Mouse (Mus musculus): ENCODE data around the gene Ccsap. TPM values are rescaled to one million over a fixed set of nuclear protein-coding genes. Genes with fewer than 3 reads are reported as not detected.

Ccsap gene
- polyA plus RNA-seq, 1 experiment from 2014 or later = 2.3 TPM

- Histone ChIP-seq H3K27me3 (replicated peaks; ENCODE audit: control insufficient read depth, insufficient read depth, low read length) (peaks cover 49% of the 10 kb centered on the region), H3K27ac (ENCODE audit: low read length) (no peak within 1 kb of the TSS), H3K36me3 (ENCODE audit: control insufficient read depth, insufficient read depth, low read length) (no peaks in the 10 kb centered on the region), H3K4me2 (ENCODE audit: low read depth, low read length) (no peak within 1 kb of the TSS), H3K4me3 (ENCODE audit: low read length) (no peak within 1 kb of the TSS), H3K9me3 (ENCODE audit: control insufficient read depth, low read length) (no peaks in the 10 kb centered on the region), H3K4me1 (ENCODE audit: control insufficient read depth, insufficient read depth, low read length) (peaks cover 10% of the 10 kb centered on the region), H3K9ac (ENCODE audit: low read depth, low read length) (no peak within 1 kb of the TSS)
- WGBS = 24% methylated on average over 15 of the region's 15 CpGs
- peak; percentile 43; the same call in 1 of the 2 replicates for ATAC-seq
These were observed 34.6 kb upstream of the Ccsap start, which contains the start of gene Acta1 for GRCm38 (mm10) chr8:123894502-123895097. Acta1 (minus strand) TSS chr8:123894751.

- no peaks in the 10 kb centered on the region for H3K9me3 ChIP-seq (ENCODE audit: control insufficient read depth, low read length)
- no peak overlapping the region for H3K4me3 ChIP-seq (ENCODE audit: low read length)
- no peak overlapping the region for H3K27ac ChIP-seq (ENCODE audit: low read length)
- no peaks in the 10 kb centered on the region for H3K36me3 ChIP-seq (ENCODE audit: control insufficient read depth, insufficient read depth, low read length)
- H3K4me1 ChIP-seq (ENCODE audit: control insufficient read depth, insufficient read depth, low read length) = peaks cover 10% of the 10 kb centered on the region
- WGBS = 76% methylated on average over 11 of the region's 11 CpGs
- H3K9ac ChIP-seq (ENCODE audit: low read depth, low read length) = no peak overlapping the region
- no peak for ATAC-seq
- no peak overlapping the region for H3K4me2 ChIP-seq (ENCODE audit: low read depth, low read length)
- H3K27me3 ChIP-seq (replicated peaks; ENCODE audit: control insufficient read depth, insufficient read depth, low read length) = peaks cover 49% of the 10 kb centered on the region
These were observed 33.4 kb upstream of the Ccsap start for GRCm38 (mm10) chr8:123893413-123893812.

DNA sequence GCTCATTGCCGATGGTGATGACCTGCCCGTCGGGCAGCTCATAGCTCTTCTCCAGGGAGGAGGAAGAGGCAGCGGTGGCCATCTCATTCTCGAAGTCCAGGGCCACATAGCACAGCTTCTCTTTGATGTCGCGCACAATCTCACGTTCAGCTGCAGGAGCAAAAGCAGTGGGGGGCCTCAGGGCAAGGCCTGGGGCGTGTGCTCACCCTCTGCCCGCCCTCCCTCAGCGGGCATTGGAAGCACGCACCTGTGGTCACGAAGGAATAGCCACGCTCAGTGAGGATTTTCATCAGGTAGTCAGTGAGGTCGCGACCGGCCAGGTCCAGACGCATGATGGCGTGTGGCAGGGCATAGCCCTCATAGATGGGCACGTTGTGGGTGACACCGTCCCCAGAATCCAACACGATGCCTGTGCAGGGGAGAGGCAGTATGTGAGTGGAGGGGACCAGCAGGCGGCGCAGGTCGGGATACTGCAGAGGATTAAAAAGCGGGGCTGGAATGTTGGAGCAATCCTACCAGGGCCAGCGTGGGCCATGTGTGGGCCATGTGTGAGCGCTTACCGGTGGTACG is 32.7 kb upstream of the Ccsap start:
- no peaks in the 10 kb centered on the region for H3K9me3 ChIP-seq (ENCODE audit: control insufficient read depth, low read length)
- no peak for ATAC-seq
- 0 out of 2 replicates have a peak overlapping the region, but pooled peaks have one; percentile 31 for H3K4me3 ChIP-seq (ENCODE audit: low read length)
- H3K4me1 ChIP-seq (ENCODE audit: control insufficient read depth, insufficient read depth, low read length) = peaks cover 10% of the 10 kb centered on the region
- peaks cover 49% of the 10 kb centered on the region for H3K27me3 ChIP-seq (replicated peaks; ENCODE audit: control insufficient read depth, insufficient read depth, low read length)
- H3K9ac ChIP-seq (ENCODE audit: low read depth, low read length) = no peak overlapping the region
- H3K36me3 ChIP-seq (ENCODE audit: control insufficient read depth, insufficient read depth, low read length) = no peaks in the 10 kb centered on the region
- no peak overlapping the region for H3K4me2 ChIP-seq (ENCODE audit: low read depth, low read length)
- 13% methylated on average over 30 of the region's 30 CpGs for whole genome bisulfite sequencing
- no peak overlapping the region for H3K27ac ChIP-seq (ENCODE audit: low read length)

GRCm38 (mm10) chr8:123891883-123892585 is 32.0 kb upstream of the Ccsap start:
- Histone ChIP-seq H3K4me2 (ENCODE audit: low read depth, low read length) (peak overlapping the region; percentile 43), H3K27ac (ENCODE audit: low read length) (no peak overlapping the region), H3K9ac (ENCODE audit: low read depth, low read length) (no peak overlapping the region), H3K9me3 (ENCODE audit: control insufficient read depth, low read length) (no peaks in the 10 kb centered on the region), H3K36me3 (ENCODE audit: control insufficient read depth, insufficient read depth, low read length) (no peaks in the 10 kb centered on the region), H3K4me1 (ENCODE audit: control insufficient read depth, insufficient read depth, low read length) (peaks cover 10% of the 10 kb centered on the region), H3K4me3 (ENCODE audit: low read length) (peak overlapping the region; percentile 31), H3K27me3 (replicated peaks; ENCODE audit: control insufficient read depth, insufficient read depth, low read length) (peaks cover 49% of the 10 kb centered on the region)
- ATAC-seq = no peak; the same call in 1 of the 2 replicates
- WGBS = 1% methylated on average over 49 of the region's 49 CpGs

DNA sequence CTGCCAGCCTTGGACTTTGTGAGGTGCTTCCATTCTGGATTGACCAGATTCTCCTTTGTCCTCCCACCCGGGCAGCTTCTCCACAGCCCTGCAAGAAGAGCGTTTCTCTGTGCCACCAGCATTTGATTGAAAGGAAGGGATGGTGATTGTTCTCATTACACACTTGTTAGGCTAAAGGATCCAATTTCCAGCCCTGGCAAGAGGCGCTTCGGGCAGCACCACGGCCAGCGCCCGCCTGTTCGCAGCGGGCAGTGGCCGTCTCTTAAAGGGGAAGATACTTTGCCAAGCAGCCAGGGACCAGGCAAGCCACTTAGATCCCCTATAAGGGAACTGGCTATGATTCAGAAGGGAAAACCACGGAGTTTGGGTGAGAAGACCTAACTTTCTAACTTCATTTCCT is 31.3 kb upstream of the Ccsap start:
- ATAC-seq = no peak
- no peak overlapping the region for H3K27ac ChIP-seq (ENCODE audit: low read length)
- H3K4me3 ChIP-seq (ENCODE audit: low read length) = peak overlapping the region; percentile 31
- H3K4me2 ChIP-seq (ENCODE audit: low read depth, low read length) = peak overlapping the region; percentile 43
- under 1% methylated on average over 11 of the region's 11 CpGs for WGBS
- H3K4me1 ChIP-seq (ENCODE audit: control insufficient read depth, insufficient read depth, low read length) = peaks cover 10% of the 10 kb centered on the region
- no peaks in the 10 kb centered on the region for H3K36me3 ChIP-seq (ENCODE audit: control insufficient read depth, insufficient read depth, low read length)
- no peak overlapping the region for H3K9ac ChIP-seq (ENCODE audit: low read depth, low read length)
- H3K27me3 ChIP-seq (replicated peaks; ENCODE audit: control insufficient read depth, insufficient read depth, low read length) = peaks cover 49% of the 10 kb centered on the region
- no peaks in the 10 kb centered on the region for H3K9me3 ChIP-seq (ENCODE audit: control insufficient read depth, low read length)

GRCm38 (mm10) chr8:123889797-123890196 is 29.8 kb upstream of the Ccsap start:
- H3K27ac ChIP-seq (ENCODE audit: low read length) = no peak overlapping the region
- no peaks in the 10 kb centered on the region for H3K36me3 ChIP-seq (ENCODE audit: control insufficient read depth, insufficient read depth, low read length)
- H3K9me3 ChIP-seq (ENCODE audit: control insufficient read depth, low read length) = no peaks in the 10 kb centered on the region
- H3K4me3 ChIP-seq (ENCODE audit: low read length) = no peak overlapping the region
- H3K4me1 ChIP-seq (ENCODE audit: control insufficient read depth, insufficient read depth, low read length) = peaks cover 7% of the 10 kb centered on the region
- no peak overlapping the region for H3K9ac ChIP-seq (ENCODE audit: low read depth, low read length)
- no peak overlapping the region for H3K4me2 ChIP-seq (ENCODE audit: low read depth, low read length)
- WGBS = 67% methylated on average over 4 of the region's 4 CpGs
- no peak for ATAC-seq
- H3K27me3 ChIP-seq (replicated peaks; ENCODE audit: control insufficient read depth, insufficient read depth, low read length) = peaks cover 52% of the 10 kb centered on the region

GRCm38 (mm10) chr8:123887956-123888355 is 27.9 kb upstream of the Ccsap start:
- no peaks in the 10 kb centered on the region for H3K9me3 ChIP-seq (ENCODE audit: control insufficient read depth, low read length)
- no peaks in the 10 kb centered on the region for H3K36me3 ChIP-seq (ENCODE audit: control insufficient read depth, insufficient read depth, low read length)
- WGBS = 80% methylated on average over 2 of the region's 2 CpGs
- no peak overlapping the region for H3K4me3 ChIP-seq (ENCODE audit: low read length)
- H3K27me3 ChIP-seq (replicated peaks; ENCODE audit: control insufficient read depth, insufficient read depth, low read length) = peaks cover 34% of the 10 kb centered on the region
- H3K27ac ChIP-seq (ENCODE audit: low read length) = no peak overlapping the region
- no peak for ATAC-seq
- H3K4me2 ChIP-seq (ENCODE audit: low read depth, low read length) = no peak overlapping the region
- no peak overlapping the region for H3K9ac ChIP-seq (ENCODE audit: low read depth, low read length)
- H3K4me1 ChIP-seq (ENCODE audit: control insufficient read depth, insufficient read depth, low read length) = peaks cover 11% of the 10 kb centered on the region

DNA sequence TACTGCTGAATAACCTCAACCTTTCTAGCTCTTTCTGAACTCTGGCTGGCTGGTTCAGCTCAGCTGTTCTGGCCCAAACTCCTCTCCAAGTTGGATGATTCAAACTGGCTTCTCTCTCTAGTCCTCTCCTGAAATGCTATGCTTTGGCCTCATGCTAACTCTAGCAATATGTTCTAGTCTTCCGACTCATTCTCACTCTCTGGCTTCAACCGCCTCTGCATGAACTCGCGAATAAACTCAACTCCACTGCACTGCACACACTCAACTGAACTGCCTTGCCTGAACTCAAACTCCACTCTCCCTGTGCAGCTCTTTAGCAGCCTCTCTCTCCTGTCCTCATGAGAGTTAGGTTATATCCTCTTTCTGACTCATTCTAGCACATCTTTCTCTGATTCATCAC is 27.2 kb upstream of the Ccsap start:
- Histone ChIP-seq H3K4me1 (ENCODE audit: control insufficient read depth, insufficient read depth, low read length) (peaks cover 11% of the 10 kb centered on the region), H3K36me3 (ENCODE audit: control insufficient read depth, insufficient read depth, low read length) (no peaks in the 10 kb centered on the region), H3K9ac (ENCODE audit: low read depth, low read length) (no peak overlapping the region), H3K4me2 (ENCODE audit: low read depth, low read length) (no peak overlapping the region), H3K4me3 (ENCODE audit: low read length) (no peak overlapping the region), H3K27ac (ENCODE audit: low read length) (no peak overlapping the region), H3K9me3 (ENCODE audit: control insufficient read depth, low read length) (no peaks in the 10 kb centered on the region), H3K27me3 (replicated peaks; ENCODE audit: control insufficient read depth, insufficient read depth, low read length) (peaks cover 26% of the 10 kb centered on the region)
- no peak for ATAC-seq
- 96% methylated on average over 4 of the region's 4 CpGs for WGBS

GRCm38 (mm10) chr8:123884721-123885565 is 24.9 kb upstream of the Ccsap start:
- H3K4me1 ChIP-seq (ENCODE audit: control insufficient read depth, insufficient read depth, low read length) = peaks cover 7% of the 10 kb centered on the region
- H3K9me3 ChIP-seq (ENCODE audit: control insufficient read depth, low read length) = no peaks in the 10 kb centered on the region
- no peaks in the 10 kb centered on the region for H3K36me3 ChIP-seq (ENCODE audit: control insufficient read depth, insufficient read depth, low read length)
- H3K4me2 ChIP-seq (ENCODE audit: low read depth, low read length) = peak overlapping the region; percentile 30
- H3K4me3 ChIP-seq (ENCODE audit: low read length) = no peak overlapping the region
- 8% methylated on average over 14 of the region's 14 CpGs for WGBS
- no peak overlapping the region for H3K27ac ChIP-seq (ENCODE audit: low read length)
- 0 out of 2 replicates have a peak overlapping the region, but pooled peaks have one; percentile 19 for H3K9ac ChIP-seq (ENCODE audit: low read depth, low read length)
- ATAC-seq = peak; percentile 69; the same call in 1 of the 2 replicates
- H3K27me3 ChIP-seq (replicated peaks; ENCODE audit: control insufficient read depth, insufficient read depth, low read length) = peaks cover 6% of the 10 kb centered on the region
